9 mouse cellular contexts compared by ENCODE assay signal in the genomic region with DNA sequence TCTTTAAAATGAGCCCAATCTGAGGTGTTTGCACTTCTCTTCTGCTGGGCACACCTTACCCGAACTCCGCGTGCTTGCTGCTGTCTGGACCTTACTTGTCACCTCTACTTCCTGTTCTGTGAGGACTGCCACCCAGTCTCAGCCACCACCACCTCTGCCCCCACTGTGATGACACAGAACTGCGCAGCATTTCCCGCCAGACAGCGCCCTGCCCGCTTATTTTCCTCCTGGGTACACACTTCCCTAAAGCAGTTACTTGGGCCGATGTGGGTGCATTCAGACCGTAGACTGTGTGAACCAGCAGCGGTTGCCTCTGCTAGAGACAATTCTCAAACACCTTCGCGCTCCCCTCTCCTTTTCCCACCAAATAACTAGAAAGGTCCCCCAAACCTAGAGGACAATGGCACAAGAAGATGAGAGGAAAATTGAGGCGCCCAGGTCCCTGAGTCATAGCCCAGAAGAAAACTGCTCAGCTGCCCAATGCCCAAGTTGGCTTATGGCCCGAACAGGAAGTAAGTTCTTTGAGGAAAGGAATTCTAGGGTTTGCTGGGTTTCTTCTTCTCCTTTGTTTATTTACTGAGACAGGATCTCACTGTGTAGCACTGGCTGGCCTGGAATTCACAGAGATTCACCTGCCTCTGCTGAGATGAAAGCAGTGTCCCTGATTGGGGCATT. TPM values are rescaled to one million over a fixed set of nuclear protein-coding genes. Genes with fewer than 3 reads are reported as not detected.
DNase-seq lines count a peak whose midpoint lies in the region; ATAC-seq and TF ChIP-seq lines count a peak whose summit lies in the region.
"Had no signal": no experiment of that assay in that cellular context is flagged by ENCODE, and none has a peak within 500 bp of the region (broad histone marks: within the 10 kb centered on the region; RNA-seq: fewer than 3 reads in every experiment).

No protein-coding gene starts in this region.

- WGBS in hindbrain, postnatal 0 days, result 82% methylated on average over 14 of the region's 14 CpGs
- WGBS in limb, embryonic 10.5 days, result 78% methylated on average over 14 of the region's 14 CpGs

- H3K27me3 ChIP-seq in hindbrain, postnatal 0 days (ENCODE audit: insufficient read depth, low read length), result no peaks in the 10 kb centered on the region
- no peaks in the 10 kb centered on the region for H3K27me3 ChIP-seq in limb, embryonic 10.5 days (ENCODE audit: low read depth, poor library complexity, severe bottlenecking)

- no peak overlapping the region for H3K27ac ChIP-seq in hindbrain, postnatal 0 days
- no peak overlapping the region for H3K27ac ChIP-seq in limb, embryonic 10.5 days

- no peak overlapping the region for H3K4me3 ChIP-seq in hindbrain, postnatal 0 days (ENCODE audit: low read length)
- H3K4me3 ChIP-seq in limb, embryonic 10.5 days, result no peak overlapping the region

- H3K4me2 ChIP-seq in hindbrain, postnatal 0 days (ENCODE audit: low read depth, low read length), result no peak overlapping the region

- peak; percentile 30 for DNase-seq in layer of hippocampus, adult 11-12 months (ENCODE audit: low spot score)
- no peak for DNase-seq in layer of hippocampus, postnatal 14 days (ENCODE audit: low spot score in 2 of 2)
- peak; percentile 37 for DNase-seq in heart, adult 8-10 months (ENCODE audit: low spot score)
- DNase-seq in lung, postnatal 10 days, result peak; percentile 50
- DNase-seq in thymus, adult 18-20 months, result peak; percentile 65 to 78
- DNase-seq in hindbrain, postnatal 0 days (ENCODE audit: low spot score), result no peak
- no peak for DNase-seq in limb, embryonic 10.5 days (ENCODE audit: low spot score)
- DNase-seq in urinary bladder, postnatal 4 days (ENCODE audit: low spot score in 2 of 2), result no peak

- no peaks in the 10 kb centered on the region for H3K4me1 ChIP-seq in hindbrain, postnatal 0 days (ENCODE audit: insufficient read depth, low read length)
- H3K4me1 ChIP-seq in limb, embryonic 10.5 days, result peaks cover 3% of the 10 kb centered on the region; the same call in 1 of the 2 replicates

- no peak for TF ChIP-seq CTCF in hindbrain, postnatal 0 days (IDR thresholded peaks at IDR 0.05; ENCODE audit: low read depth)

- no peaks in the 10 kb centered on the region for H3K36me3 ChIP-seq in hindbrain, postnatal 0 days (ENCODE audit: insufficient read depth, low read length)
- no peaks in the 10 kb centered on the region for H3K36me3 ChIP-seq in limb, embryonic 10.5 days

- H3K9ac ChIP-seq in hindbrain, postnatal 0 days (replicated peaks; ENCODE audit: low read length), result no peak overlapping the region

- no peaks in the 10 kb centered on the region for H3K9me3 ChIP-seq in hindbrain, postnatal 0 days (ENCODE audit: low read length)
- H3K9me3 ChIP-seq in limb, embryonic 10.5 days (replicated peaks), result no peaks in the 10 kb centered on the region

- no peak for ATAC-seq in hindbrain, postnatal 0 days

RNA-seq across cellular contexts. Expression of gene Gm20403, which starts 12.8 kb away (rescaled TPM):
- not detected for total RNA-seq in layer of hippocampus, postnatal 14 days (2021)
- total RNA-seq in heart, adult 8-10 months (2022), result not detected
- total RNA-seq in hindbrain, postnatal 0 days (2014; rRNA removed), result not detected in 2 replicates
- polyA plus RNA-seq in hindbrain, postnatal 0 days (2015; fragmentation: Nextera tagmentation; extraction: Ambion mirVana), result not detected in 2 replicates
- not detected in 2 replicates for polyA plus RNA-seq in limb, embryonic 10.5 days (2016; fragmentation: Nextera tagmentation; extraction: Ambion mirVana)
- total RNA-seq: gastrocnemius, postnatal 4 days had no signal

RNA-seq across cellular contexts. Expression of gene Baz1a, which starts 15.0 kb away (rescaled TPM):
- total RNA-seq in layer of hippocampus, postnatal 14 days (2021), result 1 to 10 TPM; 1.2 to 3.8 TPM
- 1 to 10 TPM; 4.4 to 8.2 (median 7.9) TPM for total RNA-seq in heart, adult 8-10 months (2022)
- total RNA-seq in hindbrain, postnatal 0 days (2014; rRNA removed), result 2.3 and 3.1 TPM in 2 replicates
- polyA plus RNA-seq in hindbrain, postnatal 0 days (2015; fragmentation: Nextera tagmentation; extraction: Ambion mirVana), result 4.6 and 6.0 TPM in 2 replicates
- 31.6 and 36.1 TPM in 2 replicates for polyA plus RNA-seq in limb, embryonic 10.5 days (2016; fragmentation: Nextera tagmentation; extraction: Ambion mirVana)

Comparison
In these comparisons a context has a peak if more than half of its experiments do, and no peak if none do; other contexts are left out.
1. DNase-seq: peak in layer of hippocampus, adult 11-12 months (single experiment), heart, adult 8-10 months (single experiment), lung, postnatal 10 days (single experiment) and thymus, adult 18-20 months (2 of 2); none in layer of hippocampus, postnatal 14 days (0 of 2), hindbrain, postnatal 0 days (single experiment), limb, embryonic 10.5 days (single experiment) and urinary bladder, postnatal 4 days (0 of 2).